In genomic region chr10:79587752-79588126, GRCm38 (mm10) we compare ENCODE assay signal across 39 mouse cellular contexts. TPM values are rescaled to one million over a fixed set of nuclear protein-coding genes. Genes with fewer than 3 reads are reported as not detected.
DNase-seq lines count a peak whose midpoint lies in the region; ATAC-seq and TF ChIP-seq lines count a peak whose summit lies in the region.
"Had no signal": no experiment of that assay in that cellular context is flagged by ENCODE, and none has a peak within 500 bp of the region (broad histone marks: within the 10 kb centered on the region; RNA-seq: fewer than 3 reads in every experiment).

No protein-coding gene starts in this region.

- no peaks in the 10 kb centered on the region for H3K9me3 ChIP-seq in liver, postnatal 0 days (ENCODE audit: low read length)
- no peaks in the 10 kb centered on the region for H3K9me3 ChIP-seq in liver, embryonic 11.5 days (ENCODE audit: control insufficient read depth, low read length)
- H3K9me3 ChIP-seq in MEL (replicated peaks; ENCODE audit: insufficient read depth, low read length): no peaks in the 10 kb centered on the region
- H3K9me3 ChIP-seq in intestine, embryonic 15.5 days: no peaks in the 10 kb centered on the region
- H3K9me3 ChIP-seq: forebrain, embryonic 12.5 days; heart, embryonic 12.5 days; hindbrain, embryonic 13.5 days; liver, embryonic 15.5 days; lung, embryonic 15.5 days; midbrain, embryonic 10.5 days; neural tube, embryonic 12.5 days had no signal

- no peaks in the 10 kb centered on the region for H3K79me2 ChIP-seq in MEL (ENCODE audit: control insufficient read depth, insufficient read depth, low read length, poor library complexity)

- H3K9ac ChIP-seq in liver, postnatal 0 days (replicated peaks): no peak overlapping the region
- H3K9ac ChIP-seq in liver, embryonic 11.5 days (ENCODE audit: low read depth, low read length): no peak overlapping the region
- H3K9ac ChIP-seq in MEL (ENCODE audit: control insufficient read depth, low read depth, low read length, poor library complexity, severe bottlenecking): no peak overlapping the region
- no peak overlapping the region for H3K9ac ChIP-seq in intestine, embryonic 15.5 days
- H3K9ac ChIP-seq: forebrain, embryonic 12.5 days; heart, embryonic 12.5 days; hindbrain, embryonic 13.5 days; liver, embryonic 15.5 days; lung, embryonic 15.5 days; neural tube, embryonic 12.5 days had no signal

- TF ChIP-seq EP300 in liver, postnatal 0 days (IDR thresholded peaks at IDR 0.05; ENCODE audit: low read depth): no peak
- no peak for TF ChIP-seq EP300 in MEL (IDR thresholded peaks at IDR 0.05; ENCODE audit: low read depth in 1 of 2, low read length in 2 of 2)

- no peak for TF ChIP-seq POLR2A in MEL (IDR thresholded peaks at IDR 0.05; ENCODE audit: control insufficient read depth in 1 of 2, insufficient read depth in 1 of 2, low read depth in 1 of 2, low read length in 2 of 2, poor library complexity in 1 of 2)

- no peaks in the 10 kb centered on the region for H3K4me1 ChIP-seq in liver, postnatal 0 days (ENCODE audit: insufficient read depth)
- no peaks in the 10 kb centered on the region for H3K4me1 ChIP-seq in liver, embryonic 11.5 days (replicated peaks; ENCODE audit: control insufficient read depth, insufficient read depth, low read length)
- H3K4me1 ChIP-seq in MEL (ENCODE audit: control insufficient read depth in 1 of 2, insufficient read depth in 2 of 2, low read length in 2 of 2): peaks cover 3 to 15% of the 10 kb centered on the region in 2 experiments
- H3K4me1 ChIP-seq in intestine, embryonic 15.5 days (replicated peaks): no peaks in the 10 kb centered on the region
- H3K4me1 ChIP-seq: forebrain, embryonic 12.5 days; heart, embryonic 12.5 days; hindbrain, embryonic 13.5 days; liver, embryonic 15.5 days; lung, embryonic 15.5 days; midbrain, embryonic 10.5 days; neural tube, embryonic 12.5 days had no signal

- peak; percentile 6 for DNase-seq in liver, postnatal 0 days
- no peak for DNase-seq in liver, embryonic 11.5 days (ENCODE audit: low spot score)
- DNase-seq in MEL (ENCODE audit: low read depth, low spot score): peak; percentile 23
- no peak for DNase-seq in spleen, adult 18-20 months
- no peak for DNase-seq in lung, postnatal 36 days
- DNase-seq: adrenal gland, postnatal 14 days; B cell, adult 2 months; cerebellum, adult 11 months; cerebellum, postnatal 10 days; gastrocnemius, postnatal 14 days; heart, postnatal 4 days; kidney, adult 8-10 months; kidney, postnatal 4 days; layer of hippocampus, postnatal 36 days; left cerebral cortex, postnatal 4 days; liver; lung, postnatal 4 days; right cerebral cortex, adult 18-20 months; thymus, postnatal 4 days had no signal

- TF ChIP-seq CTCF in liver, postnatal 0 days (IDR thresholded peaks at IDR 0.05; ENCODE audit: low read depth): no peak
- no peak for TF ChIP-seq CTCF in MEL (IDR thresholded peaks at IDR 0.05 in 2 of 3, conservative IDR thresholded peaks at IDR 0.05 in 1 of 3; ENCODE audit: control insufficient read depth in 1 of 3, insufficient read depth in 1 of 3, low read depth in 2 of 3, low read length in 3 of 3, poor library complexity in 1 of 3, severe bottlenecking in 1 of 3)

- no peaks in the 10 kb centered on the region for H3K36me3 ChIP-seq in liver, postnatal 0 days (replicated peaks; ENCODE audit: insufficient read depth, low read length)
- H3K36me3 ChIP-seq in liver, embryonic 11.5 days (ENCODE audit: control insufficient read depth, insufficient read depth, low read length): no peaks in the 10 kb centered on the region
- peaks cover 0 to 5% of the 10 kb centered on the region in 2 experiments; a peak in 2 of 4 replicates for H3K36me3 ChIP-seq in MEL (ENCODE audit: control insufficient read depth in 1 of 2, insufficient read depth in 2 of 2, low read length in 2 of 2)
- no peaks in the 10 kb centered on the region for H3K36me3 ChIP-seq in intestine, embryonic 15.5 days
- H3K36me3 ChIP-seq: forebrain, embryonic 12.5 days; heart, embryonic 12.5 days; hindbrain, embryonic 13.5 days; liver, embryonic 15.5 days; lung, embryonic 15.5 days; midbrain, embryonic 10.5 days; neural tube, embryonic 12.5 days had no signal

- no peak for TF ChIP-seq RAD21 in MEL (IDR thresholded peaks at IDR 0.05; ENCODE audit: low read depth, low read length)

- no peak overlapping the region for H3K4me3 ChIP-seq in liver, postnatal 0 days (ENCODE audit: low read depth, low read length)
- H3K4me3 ChIP-seq in liver, embryonic 11.5 days (ENCODE audit: low read depth, low read length): no peak overlapping the region
- no peak overlapping the region for H3K4me3 ChIP-seq in MEL (ENCODE audit: control insufficient read depth in 1 of 2, insufficient read depth in 1 of 2, low read depth in 2 of 2, low read length in 2 of 2)
- H3K4me3 ChIP-seq in intestine, embryonic 15.5 days (replicated peaks): no peak overlapping the region
- H3K4me3 ChIP-seq: erythroblast, embryonic 14.5 days; forebrain, embryonic 12.5 days; heart, embryonic 12.5 days; hindbrain, embryonic 13.5 days; liver, embryonic 15.5 days; lung, embryonic 15.5 days; midbrain, embryonic 10.5 days; myocyte; neural tube, embryonic 12.5 days had no signal

- H3K27me3 ChIP-seq in liver, postnatal 0 days (ENCODE audit: insufficient read depth, low read length): no peaks in the 10 kb centered on the region
- no peaks in the 10 kb centered on the region for H3K27me3 ChIP-seq in liver, embryonic 11.5 days (replicated peaks; ENCODE audit: control insufficient read depth, insufficient read depth, low read length)
- H3K27me3 ChIP-seq in MEL (ENCODE audit: control insufficient read depth in 1 of 2, insufficient read depth in 2 of 2, low read length in 2 of 2): no peaks in the 10 kb centered on the region
- no peaks in the 10 kb centered on the region for H3K27me3 ChIP-seq in intestine, embryonic 15.5 days (replicated peaks)
- H3K27me3 ChIP-seq: liver, embryonic 15.5 days; lung, embryonic 15.5 days; neural tube, embryonic 12.5 days had no signal

- H3K4me2 ChIP-seq in liver, postnatal 0 days (ENCODE audit: low read depth, low read length): no peak overlapping the region
- no peak overlapping the region for H3K4me2 ChIP-seq in liver, embryonic 11.5 days
- no peak overlapping the region for H3K4me2 ChIP-seq in intestine, embryonic 15.5 days (replicated peaks)
- H3K4me2 ChIP-seq: forebrain, embryonic 12.5 days; heart, embryonic 12.5 days; hindbrain, embryonic 13.5 days; liver, embryonic 15.5 days; lung, embryonic 15.5 days; neural tube, embryonic 12.5 days had no signal

- no peak for ATAC-seq in liver, postnatal 0 days
- ATAC-seq in liver, embryonic 11.5 days (replicated peaks; ENCODE audit: low FRiP score): no peak
- ATAC-seq in intestine, embryonic 15.5 days: peak; percentile 76
- no peak for ATAC-seq in megakaryocyte-erythroid progenitor cell, adult 5-6 weeks (replicated peaks; ENCODE audit: low FRiP score, low TSS enrichment, poor library complexity, severe bottlenecking)
- ATAC-seq: Patski had no signal

- WGBS in liver, postnatal 0 days (ENCODE audit: insufficient replicate concordance): 53% methylated on average over 4 of the region's 4 CpGs
- WGBS in liver, embryonic 11.5 days: 54% methylated on average over 4 of the region's 4 CpGs
- 63% methylated on average over 4 of the region's 4 CpGs for WGBS in intestine, embryonic 15.5 days

- no peak overlapping the region for H3K27ac ChIP-seq in liver, postnatal 0 days (ENCODE audit: low read depth)
- no peak overlapping the region for H3K27ac ChIP-seq in liver, embryonic 11.5 days (ENCODE audit: low read depth, low read length)
- H3K27ac ChIP-seq in MEL (ENCODE audit: control insufficient read depth, low read depth, low read length): no peak overlapping the region
- H3K27ac ChIP-seq in intestine, embryonic 15.5 days: no peak overlapping the region
- H3K27ac ChIP-seq: forebrain, embryonic 12.5 days; hindbrain, embryonic 13.5 days; kidney, postnatal 0 days; liver, embryonic 15.5 days; lung, embryonic 15.5 days; midbrain, embryonic 10.5 days; neural tube, embryonic 12.5 days; stomach, postnatal 0 days had no signal

RNA-seq across cellular contexts. Expression of gene Theg, which starts 0.6 kb away (rescaled TPM):
- not detected in 2 replicates for polyA plus RNA-seq in liver, postnatal 0 days (2015; fragmentation: Nextera tagmentation; extraction: Ambion mirVana)
- not detected in 2 replicates for polyA plus RNA-seq in liver, embryonic 11.5 days (2014; fragmentation: Nextera tagmentation; extraction: Ambion mirVana)
- total RNA-seq in MEL (2012; rRNA removed): not detected in 2 replicates
- not detected for polyA plus RNA-seq in MEL (2012; ENCODE audit: insufficient read depth in 1 of 2, insufficient read length in 2 of 2, low read depth in 1 of 2, low replicate concordance in 2 of 2, missing spikeins in 1 of 2)
- not detected in 2 replicates for polyA plus RNA-seq in intestine, embryonic 15.5 days (2015; fragmentation: Nextera tagmentation; extraction: Ambion mirVana)
- not detected in 2 replicates for total RNA-seq in megakaryocyte-erythroid progenitor cell, adult 5-6 weeks (2014; fragmentation: Nextera tagmentation)
- not detected in 2 replicates for total RNA-seq in megakaryocyte-erythroid progenitor cell, adult 5-6 weeks (2017)
- total RNA-seq: adrenal gland, postnatal 14 days; ES-E14; gastrocnemius, postnatal 14 days; heart, postnatal 4 days; left cerebral cortex, postnatal 4 days; midbrain, postnatal 0 days had no signal
- polyA plus RNA-seq: embryonic facial prominence, embryonic 14.5 days; erythroblast, embryonic 14.5 days; forebrain, embryonic 12.5 days; heart, embryonic 12.5 days; heart, postnatal 0 days; hindbrain, embryonic 13.5 days; kidney, postnatal 0 days; liver, embryonic 15.5 days; lung, embryonic 15.5 days; midbrain, embryonic 10.5 days; midbrain, postnatal 0 days; myocyte; neural tube, embryonic 12.5 days; Patski; stomach, postnatal 0 days; thymus, postnatal 0 days had no signal

RNA-seq across cellular contexts. Expression of gene C2cd4c, which starts 26.1 kb away (rescaled TPM):
- polyA plus RNA-seq in liver, postnatal 0 days (2015; fragmentation: Nextera tagmentation; extraction: Ambion mirVana): not detected in 2 replicates
- polyA plus RNA-seq in liver, embryonic 11.5 days (2014; fragmentation: Nextera tagmentation; extraction: Ambion mirVana): not detected in 2 replicates
- not detected in 2 replicates for total RNA-seq in MEL (2012; rRNA removed)
- under 1 TPM in 1 of 2 experiments, not detected in 1; 0.01 TPM for polyA plus RNA-seq in MEL (2012; ENCODE audit: insufficient read depth in 1 of 2, insufficient read length in 2 of 2, low read depth in 1 of 2, low replicate concordance in 2 of 2, missing spikeins in 1 of 2)
- 0.05 and 0.06 TPM in 2 replicates for polyA plus RNA-seq in intestine, embryonic 15.5 days (2015; fragmentation: Nextera tagmentation; extraction: Ambion mirVana)
- total RNA-seq in megakaryocyte-erythroid progenitor cell, adult 5-6 weeks (2014; fragmentation: Nextera tagmentation): not detected in 2 replicates
- total RNA-seq in megakaryocyte-erythroid progenitor cell, adult 5-6 weeks (2017): not detected in 2 replicates
- polyA plus RNA-seq: embryonic facial prominence, embryonic 14.5 days; erythroblast, embryonic 14.5 days; forebrain, embryonic 12.5 days; heart, embryonic 12.5 days; heart, postnatal 0 days; liver, embryonic 15.5 days; lung, embryonic 15.5 days; neural tube, embryonic 12.5 days; Patski; spleen, adult 2 months; thymus, postnatal 0 days had no signal

RNA-seq across cellular contexts. Expression of gene Mier2, which starts 32.7 kb away (rescaled TPM):
- polyA plus RNA-seq in liver, postnatal 0 days (2015; fragmentation: Nextera tagmentation; extraction: Ambion mirVana): 8.6 and 9.0 TPM in 2 replicates
- 33.1 and 36.5 TPM in 2 replicates for polyA plus RNA-seq in liver, embryonic 11.5 days (2014; fragmentation: Nextera tagmentation; extraction: Ambion mirVana)
- total RNA-seq in MEL (2012; rRNA removed): 19.8 and 24.8 TPM in 2 replicates
- 10 to 100 TPM in 1 of 2 experiments, not detected in 1; 36.2 TPM for polyA plus RNA-seq in MEL (2012; ENCODE audit: insufficient read depth in 1 of 2, insufficient read length in 2 of 2, low read depth in 1 of 2, low replicate concordance in 2 of 2, missing spikeins in 1 of 2)
- 40.5 and 44.3 TPM in 2 replicates for polyA plus RNA-seq in intestine, embryonic 15.5 days (2015; fragmentation: Nextera tagmentation; extraction: Ambion mirVana)
- 5.9 and 8.5 TPM in 2 replicates for total RNA-seq in megakaryocyte-erythroid progenitor cell, adult 5-6 weeks (2014; fragmentation: Nextera tagmentation)
- 2.1 and 12.3 TPM in 2 replicates for total RNA-seq in megakaryocyte-erythroid progenitor cell, adult 5-6 weeks (2017)

RNA-seq across cellular contexts. Expression of gene Shc2, which starts 50.0 kb away (rescaled TPM):
- polyA plus RNA-seq in liver, postnatal 0 days (2015; fragmentation: Nextera tagmentation; extraction: Ambion mirVana): 0.05 and 0.07 TPM in 2 replicates
- 2.0 and 2.1 TPM in 2 replicates for polyA plus RNA-seq in liver, embryonic 11.5 days (2014; fragmentation: Nextera tagmentation; extraction: Ambion mirVana)
- total RNA-seq in MEL (2012; rRNA removed): not detected in 2 replicates
- not detected for polyA plus RNA-seq in MEL (2012; ENCODE audit: insufficient read depth in 1 of 2, insufficient read length in 2 of 2, low read depth in 1 of 2, low replicate concordance in 2 of 2, missing spikeins in 1 of 2)
- polyA plus RNA-seq in intestine, embryonic 15.5 days (2015; fragmentation: Nextera tagmentation; extraction: Ambion mirVana): 7.6 and 8.2 TPM in 2 replicates
- not detected in 2 replicates for total RNA-seq in megakaryocyte-erythroid progenitor cell, adult 5-6 weeks (2014; fragmentation: Nextera tagmentation)
- total RNA-seq in megakaryocyte-erythroid progenitor cell, adult 5-6 weeks (2017): not detected in 2 replicates
- polyA plus RNA-seq: erythroblast, embryonic 14.5 days had no signal

RNA-seq across cellular contexts. Expression of gene Plpp2, which starts 54.1 kb away (rescaled TPM):
- polyA plus RNA-seq in liver, postnatal 0 days (2015; fragmentation: Nextera tagmentation; extraction: Ambion mirVana): 32.7 and 38.8 TPM in 2 replicates
- polyA plus RNA-seq in liver, embryonic 11.5 days (2014; fragmentation: Nextera tagmentation; extraction: Ambion mirVana): 27.1 and 30.1 TPM in 2 replicates
- 25.5 and 26.0 TPM in 2 replicates for total RNA-seq in MEL (2012; rRNA removed)
- 10 to 100 TPM in 1 of 2 experiments, not detected in 1; 32.8 TPM for polyA plus RNA-seq in MEL (2012; ENCODE audit: insufficient read depth in 1 of 2, insufficient read length in 2 of 2, low read depth in 1 of 2, low replicate concordance in 2 of 2, missing spikeins in 1 of 2)
- polyA plus RNA-seq in intestine, embryonic 15.5 days (2015; fragmentation: Nextera tagmentation; extraction: Ambion mirVana): 106 and 121 TPM in 2 replicates
- total RNA-seq in megakaryocyte-erythroid progenitor cell, adult 5-6 weeks (2014; fragmentation: Nextera tagmentation): 5.4 and 12.2 TPM in 2 replicates
- 3.3 and 3.9 TPM in 2 replicates for total RNA-seq in megakaryocyte-erythroid progenitor cell, adult 5-6 weeks (2017)

Comparison
In these comparisons a context has a peak if more than half of its experiments do, and no peak if none do; other contexts are left out.
1. DNase-seq: peak in liver, postnatal 0 days (single experiment) and MEL (single experiment); none in liver, embryonic 11.5 days (single experiment), spleen, adult 18-20 months (0 of 2) and lung, postnatal 36 days (single experiment).